Mouse (Mus musculus): ENCODE results near the gene Vipr1.
"Not testable (repeated sequence)": the region's sequence is repeated elsewhere in the genome, so short reads cannot be mapped to it uniquely, and the experiment has no call there.

The Vipr1 gene

DNA sequence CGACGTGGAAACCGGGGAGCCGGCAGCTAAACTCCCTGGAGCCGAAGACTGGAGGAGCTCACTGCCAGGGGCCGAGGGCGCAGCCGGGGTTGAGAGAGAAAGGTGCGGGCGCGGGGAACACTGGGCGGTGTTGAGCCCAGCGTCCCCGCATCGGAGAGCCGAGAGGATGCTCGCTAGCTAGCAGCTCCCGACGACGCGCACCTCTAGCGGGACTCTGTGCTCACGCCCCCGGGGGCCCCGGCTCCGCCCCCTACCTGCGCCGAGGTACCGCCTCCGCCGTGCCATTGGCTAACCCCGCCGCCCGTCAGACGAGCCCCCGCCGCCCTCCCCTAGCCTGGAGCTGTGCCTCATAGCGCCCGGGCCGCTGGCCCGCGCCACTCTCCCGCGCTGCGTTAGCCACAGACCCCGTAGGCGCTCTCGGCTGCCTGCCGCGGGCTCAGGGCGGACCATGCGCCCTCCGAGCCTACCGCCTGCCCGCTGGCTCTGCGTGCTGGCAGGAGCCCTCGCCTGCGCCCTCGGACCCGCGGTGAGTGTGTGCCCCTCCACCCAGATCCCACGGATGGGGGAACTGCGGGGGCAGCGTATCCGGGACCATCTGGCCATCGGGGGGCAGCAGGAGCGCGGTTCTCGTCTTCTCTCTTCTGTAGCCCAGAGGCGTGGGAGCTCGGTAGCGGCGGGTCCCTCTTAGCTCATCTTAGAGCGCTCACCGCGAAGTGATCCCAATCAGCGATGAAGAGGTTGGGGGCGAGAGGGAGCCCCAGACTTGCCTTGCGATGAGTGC lies at the start of gene Vipr1:
Gene Vipr1 (plus strand): TSS at position 316 of the 781 bp plus-strand sequence.
- DNase-seq (ENCODE audit: low read depth in 2 of 2, low spot score in 2 of 2), result peak; percentile 87 to 93

- no peak for DNase-seq (ENCODE audit: low read depth in 2 of 2, low spot score in 2 of 2)
Measured at GRCm38 (mm10) chr9:121592948-121593550, 49.5 kb upstream of the Vipr1 start.

DNA sequence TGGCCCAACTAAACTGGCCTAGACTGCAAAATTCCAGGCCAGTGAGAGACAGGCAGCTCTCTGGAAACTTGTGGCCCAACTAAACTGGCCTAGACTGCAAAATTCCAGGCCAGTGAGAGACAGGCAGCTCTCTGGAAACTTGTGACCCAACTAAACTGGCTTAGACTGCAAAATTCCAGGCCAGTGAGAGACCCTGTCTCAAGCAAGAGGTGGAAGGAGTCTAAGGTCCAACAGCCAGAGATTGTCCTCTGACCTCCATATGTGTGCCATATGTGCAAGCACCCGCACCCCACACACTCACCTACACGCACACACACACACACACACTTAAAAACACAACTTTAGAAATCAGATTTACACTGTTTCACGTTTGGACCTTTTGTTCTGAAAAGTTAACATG lies 48.7 kb upstream of the Vipr1 start:
- DNase-seq (ENCODE audit: low read depth in 2 of 2, low spot score in 2 of 2), result not testable (repeated sequence)

- no peak for DNase-seq (ENCODE audit: low read depth in 2 of 2, low spot score in 2 of 2)
Measured at GRCm38 (mm10) chr9:121594771-121595170, 47.7 kb upstream of the Vipr1 start.

DNA sequence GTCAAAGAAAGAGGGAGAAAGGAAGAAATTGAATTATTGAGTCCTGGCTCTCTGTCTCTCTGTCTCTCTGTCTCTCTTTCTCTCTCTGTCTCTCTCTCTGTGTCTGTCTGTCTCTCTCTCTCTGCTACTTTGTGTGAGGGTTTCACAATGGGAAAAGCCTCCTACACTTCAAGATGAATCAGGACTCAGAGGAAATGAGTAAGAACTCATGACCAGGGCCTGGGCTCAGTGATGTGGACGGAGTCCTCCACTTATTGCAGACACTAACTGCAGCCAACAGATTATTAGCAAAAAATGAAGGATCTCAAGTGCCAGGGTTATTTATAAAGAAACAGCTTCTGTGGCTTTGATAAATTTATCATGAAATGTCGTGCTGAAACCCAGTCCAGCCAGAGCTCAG lies 44.4 kb upstream of the Vipr1 start:
- no peak for DNase-seq (ENCODE audit: low read depth in 2 of 2, low spot score in 2 of 2)

DNA sequence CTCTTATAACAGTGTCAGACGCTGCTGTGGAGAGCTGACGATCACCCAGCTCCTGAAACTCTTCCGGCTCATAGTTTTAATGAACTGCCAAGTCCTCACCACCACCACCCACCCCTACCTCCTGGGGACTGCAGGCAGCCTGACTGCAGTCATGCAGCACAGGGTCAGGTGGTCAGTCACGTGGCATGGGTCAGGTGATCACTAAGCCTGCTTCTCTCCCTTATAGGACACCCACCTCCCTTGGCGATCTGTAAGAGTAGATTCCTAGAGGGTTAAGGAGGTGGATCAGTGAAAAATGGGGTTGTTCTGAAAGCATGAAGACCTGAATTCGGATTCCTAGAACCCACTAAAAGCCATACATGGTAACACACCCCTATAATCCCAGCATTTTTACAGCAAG lies 43.0 kb upstream of the Vipr1 start:
- no peak for DNase-seq (ENCODE audit: low read depth in 2 of 2, low spot score in 2 of 2)

- DNase-seq (ENCODE audit: low read depth in 2 of 2, low spot score in 2 of 2), result no peak
Measured at GRCm38 (mm10) chr9:121600201-121600860, 42.2 kb upstream of the Vipr1 start.

DNA sequence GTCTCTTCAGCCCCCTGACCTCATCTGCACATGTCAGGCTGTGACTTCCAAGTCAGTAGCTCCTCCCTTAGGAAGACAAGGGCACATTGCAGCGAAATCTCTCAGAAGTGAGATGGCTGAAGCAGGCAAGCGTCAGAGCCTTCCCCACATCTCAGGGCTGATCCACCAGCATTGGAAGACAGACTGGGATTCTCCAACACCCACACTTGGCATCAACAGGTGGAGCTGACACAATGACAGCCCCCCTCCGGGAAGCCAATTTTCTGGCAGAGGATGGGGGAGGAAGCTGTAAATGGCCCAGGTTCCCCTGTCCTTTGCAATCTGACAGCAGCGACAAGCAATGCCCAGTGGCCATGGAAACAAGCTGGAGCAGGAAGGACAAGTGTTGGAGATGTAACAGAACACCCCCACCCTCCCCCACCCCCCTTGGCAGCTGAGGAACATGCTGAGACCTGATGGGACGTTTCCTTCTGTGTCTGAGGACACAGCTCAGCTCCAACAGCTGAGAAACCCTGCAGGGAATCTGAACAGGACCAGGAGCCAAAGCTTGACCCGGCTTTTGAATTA lies 41.6 kb upstream of the Vipr1 start:
- no peak for DNase-seq (ENCODE audit: low read depth in 2 of 2, low spot score in 2 of 2)

GRCm38 (mm10) chr9:121602381-121602780 lies 40.1 kb upstream of the Vipr1 start:
- no peak for DNase-seq (ENCODE audit: low read depth in 2 of 2, low spot score in 2 of 2)

GRCm38 (mm10) chr9:121605414-121606278 lies 36.9 kb upstream of the Vipr1 start:
- peak; percentile 21 to 46 for DNase-seq (ENCODE audit: low read depth in 2 of 2, low spot score in 2 of 2)

GRCm38 (mm10) chr9:121606498-121607096 lies 35.9 kb upstream of the Vipr1 start:
- DNase-seq (ENCODE audit: low read depth in 2 of 2, low spot score in 2 of 2), result no peak

DNA sequence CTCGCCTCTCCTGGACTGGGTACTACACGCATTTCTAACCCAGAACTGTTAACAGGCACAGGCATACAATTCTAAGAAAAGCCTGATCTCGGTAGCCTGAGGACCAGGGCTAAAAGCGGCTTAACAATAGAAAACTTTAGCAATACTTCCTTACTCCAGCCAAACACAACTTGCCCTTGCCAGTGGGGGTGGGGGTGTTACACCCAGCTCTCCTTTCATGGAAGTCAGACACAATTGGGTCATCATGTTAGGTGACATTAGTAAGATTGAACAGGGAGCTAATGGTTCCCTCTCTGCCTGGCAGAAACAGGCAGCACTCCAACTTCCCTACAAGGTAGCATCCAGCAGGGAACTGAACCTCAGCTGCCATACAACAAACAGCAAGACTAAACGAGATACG lies 33.1 kb upstream of the Vipr1 start:
- DNase-seq (ENCODE audit: low read depth in 2 of 2, low spot score in 2 of 2), result no peak

- DNase-seq (ENCODE audit: low read depth in 2 of 2, low spot score in 2 of 2), result no peak
Measured at GRCm38 (mm10) chr9:121613192-121613591, 29.3 kb upstream of the Vipr1 start.

DNA sequence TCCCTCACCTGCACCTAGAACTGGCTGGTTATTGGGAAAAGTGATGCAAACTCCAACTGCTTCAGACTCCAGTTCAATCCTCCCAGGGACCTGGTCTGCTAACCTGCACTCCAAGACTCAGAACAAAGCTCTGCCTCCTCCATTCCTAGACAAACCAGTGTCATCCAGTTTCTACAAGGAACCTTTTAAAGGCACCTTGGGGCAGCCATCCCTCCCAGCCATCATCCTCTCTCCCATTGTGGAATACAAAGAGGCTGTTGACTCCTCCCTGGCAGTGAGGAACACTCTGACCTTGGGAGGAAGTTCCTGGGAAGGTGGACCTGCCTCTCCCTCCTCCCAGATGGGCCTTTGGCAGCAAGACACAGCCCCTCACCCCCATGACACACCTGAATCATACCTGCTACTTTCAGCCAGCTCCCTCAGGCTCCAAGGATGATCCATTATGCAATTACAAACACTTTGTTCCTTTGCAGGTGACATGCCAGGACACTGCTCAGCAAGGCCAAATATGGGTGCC lies 28.2 kb upstream of the Vipr1 start:
- no peak for DNase-seq (ENCODE audit: low read depth in 2 of 2, low spot score in 2 of 2)

- peak in 1 of 2 experiments; percentile 36 for DNase-seq (ENCODE audit: low read depth in 2 of 2, low spot score in 2 of 2)
Measured at GRCm38 (mm10) chr9:121616471-121616870, 26.0 kb upstream of the Vipr1 start.

GRCm38 (mm10) chr9:121619441-121619840 lies 23.1 kb upstream of the Vipr1 start:
- no peak for DNase-seq (ENCODE audit: low read depth in 2 of 2, low spot score in 2 of 2)

- no peak for DNase-seq (ENCODE audit: low read depth in 2 of 2, low spot score in 2 of 2)
Measured at GRCm38 (mm10) chr9:121623235-121623634, 19.3 kb upstream of the Vipr1 start.

DNA sequence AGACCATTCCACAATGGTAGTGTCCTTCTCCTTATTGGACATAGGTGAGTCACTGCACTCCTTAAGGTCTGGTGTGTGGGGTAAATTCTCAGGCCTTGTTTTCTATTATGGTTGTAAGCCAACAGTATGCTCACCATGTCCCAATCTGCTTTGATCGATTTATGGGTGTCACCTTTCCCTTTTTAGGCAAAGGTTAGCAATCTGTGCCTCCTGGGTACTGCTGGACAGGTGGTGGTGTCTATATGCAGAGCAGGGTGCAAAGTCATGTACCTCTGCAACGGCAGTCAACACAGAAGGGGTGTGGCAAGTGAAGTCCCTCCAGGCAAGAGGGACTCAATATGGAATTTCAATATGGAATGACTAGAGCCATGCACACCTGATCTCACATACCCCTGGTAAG lies 17.6 kb upstream of the Vipr1 start:
- no peak for DNase-seq (ENCODE audit: low read depth in 2 of 2, low spot score in 2 of 2)

DNA sequence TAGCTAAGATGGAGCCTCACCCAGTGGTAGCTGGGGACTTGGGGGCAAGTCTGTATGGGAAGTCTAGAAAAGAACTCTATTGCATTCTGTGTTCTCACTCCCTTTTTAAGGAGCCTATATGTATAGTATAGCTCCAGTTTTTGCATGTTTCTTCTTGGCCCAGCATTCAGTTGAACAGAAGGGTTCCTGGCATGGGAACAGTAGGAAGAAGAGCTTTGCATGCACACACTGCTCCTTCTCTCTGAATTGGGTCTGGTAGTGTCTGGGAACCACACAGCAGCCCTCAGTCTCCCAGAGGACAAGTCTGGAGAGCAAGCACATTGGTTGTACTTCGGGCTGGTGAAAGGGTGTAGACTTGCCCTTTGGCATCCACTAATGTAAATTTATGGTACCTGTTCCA lies 11.9 kb upstream of the Vipr1 start:
- no peak for DNase-seq (ENCODE audit: low read depth in 2 of 2, low spot score in 2 of 2)

GRCm38 (mm10) chr9:121631946-121632345 lies 10.6 kb upstream of the Vipr1 start:
- no peak for DNase-seq (ENCODE audit: low read depth in 2 of 2, low spot score in 2 of 2)
